Mouse (Mus musculus) left cerebral cortex, adult 9 months (tissue): ENCODE data around the gene Ceacam20.
A peak's percentile ranks its signal among the peaks of the same experiment; 100 is the strongest.
"Not testable (repeated sequence)": the region's sequence is repeated elsewhere in the genome, so short reads cannot be mapped to it uniquely, and the experiment has no call there.

Source experiments
- DNase-seq, 2 experiments: peaks; one replicate each; pipeline ENCODE4 v3.0.0; 2022; ENCODE audit warnings: low spot score in 2 of 2

Ceacam20 gene

DNA sequence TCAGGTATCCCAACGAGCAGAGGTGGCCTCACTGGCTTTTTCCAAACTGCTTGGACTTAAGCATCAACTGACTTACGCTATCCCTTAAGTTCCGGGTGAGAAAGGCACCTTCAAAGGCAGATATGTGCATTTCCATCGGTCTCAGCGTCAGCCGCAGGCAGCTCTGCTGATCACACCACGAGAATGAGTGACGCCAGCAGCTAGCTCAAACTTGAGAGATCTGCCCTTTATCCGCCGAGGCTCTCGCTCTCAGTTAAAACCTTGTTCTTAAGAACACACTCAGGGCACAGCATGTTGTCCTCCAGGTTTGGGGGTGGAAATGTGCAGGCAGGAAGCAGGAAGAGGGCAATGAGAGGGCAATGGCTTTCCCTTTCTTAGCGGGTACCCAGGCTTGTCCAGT lies 16.3 kb upstream of the Ceacam20 start:
- DNase-seq, result no peak

DNA sequence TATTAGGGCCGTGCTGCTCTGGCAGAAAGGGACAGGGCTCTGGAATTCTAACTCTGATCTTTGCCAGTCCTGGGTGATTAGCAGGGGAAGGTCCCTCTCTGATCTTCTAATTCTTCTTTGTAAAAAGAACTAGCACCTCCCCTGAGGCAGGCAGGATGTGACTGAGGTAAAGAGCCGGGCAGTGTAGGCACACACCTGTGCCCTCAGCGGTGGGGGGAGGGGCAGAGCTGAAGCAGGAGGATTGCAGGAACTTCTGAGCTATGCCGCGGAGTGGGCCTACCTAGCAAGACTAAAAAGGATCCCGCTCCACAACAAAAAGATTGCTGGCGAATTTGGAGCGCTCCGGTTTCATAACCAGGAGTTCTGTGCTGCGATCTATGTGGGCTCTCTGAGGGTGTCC lies 15.2 kb upstream of the Ceacam20 start:
- DNase-seq, result no peak

DNA sequence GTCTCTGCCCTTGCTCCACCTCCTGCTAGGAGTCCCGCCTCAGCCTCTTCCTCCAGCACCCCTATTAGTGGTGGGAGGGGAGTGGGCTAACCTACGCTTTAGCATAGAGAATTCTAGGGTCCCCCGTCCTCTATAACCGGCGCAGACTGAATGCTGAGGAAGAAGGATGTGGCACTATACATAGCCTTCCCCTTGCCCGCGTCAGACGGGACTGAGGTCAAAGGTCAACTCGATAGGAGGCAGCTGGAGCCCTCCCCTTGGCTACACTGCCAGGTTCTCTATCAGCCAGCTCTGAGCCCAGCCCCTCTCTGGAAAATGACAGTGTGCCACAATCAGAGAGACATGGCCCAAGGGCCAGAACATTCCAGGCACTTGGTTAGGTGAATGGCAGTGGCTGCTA lies 14.6 kb upstream of the Ceacam20 start, which contains the start of gene Igsf23:
Gene Igsf23, minus strand, starts transcription at position 168 of the 400 bp plus-strand sequence.
- DNase-seq, result no peak

DNA sequence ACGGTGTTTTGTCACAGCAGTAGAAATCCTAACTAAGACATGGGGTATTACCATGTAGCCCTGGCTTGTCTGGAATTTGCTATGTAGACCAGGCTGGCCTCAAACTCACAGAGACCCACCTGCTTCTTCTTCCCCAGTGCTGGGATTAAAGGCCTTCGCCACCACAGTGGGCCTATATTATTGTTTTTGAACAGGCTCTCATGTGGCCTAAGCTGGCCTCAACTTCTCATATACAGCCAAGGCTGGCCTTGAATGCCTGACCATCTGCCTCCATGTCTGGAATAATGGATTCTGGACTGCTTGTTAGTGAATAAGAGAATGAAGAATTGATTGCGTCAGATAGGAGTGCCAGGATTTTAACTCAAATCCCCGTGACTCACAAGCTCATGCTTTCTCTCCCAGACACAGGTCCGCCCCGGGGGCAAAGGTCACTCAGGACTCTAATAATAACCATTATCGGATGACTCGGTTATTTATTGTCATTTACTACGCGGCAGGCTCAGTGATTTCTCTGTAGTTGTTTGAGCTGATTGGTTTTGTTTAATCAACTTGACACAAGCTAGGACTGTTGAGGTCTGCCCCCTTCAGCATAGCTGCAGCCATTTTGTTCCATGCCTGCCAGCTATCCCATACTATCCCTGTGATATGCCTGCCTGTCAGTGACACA lies 12.8 kb upstream of the Ceacam20 start:
- no peak for DNase-seq

DNA sequence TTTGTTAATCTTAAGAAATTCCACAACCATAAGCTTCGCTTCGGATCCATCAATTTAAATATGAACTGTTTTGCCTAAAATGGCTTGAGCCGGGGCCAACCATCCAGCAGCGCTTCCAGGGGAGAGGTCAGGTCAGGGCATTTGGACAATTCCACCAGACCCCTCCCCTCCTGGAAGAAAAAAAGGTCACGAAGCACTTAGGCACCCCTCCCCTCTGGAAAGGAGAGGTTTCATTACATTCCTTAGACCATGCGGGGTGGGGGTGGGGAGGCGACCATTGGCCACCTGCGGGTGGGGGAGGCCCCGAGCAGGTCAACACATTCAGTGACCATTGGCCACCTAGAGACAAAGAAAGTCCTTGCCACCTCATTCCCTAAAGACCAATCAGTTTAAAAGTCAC lies 12.2 kb upstream of the Ceacam20 start:
- no peak for DNase-seq

DNA sequence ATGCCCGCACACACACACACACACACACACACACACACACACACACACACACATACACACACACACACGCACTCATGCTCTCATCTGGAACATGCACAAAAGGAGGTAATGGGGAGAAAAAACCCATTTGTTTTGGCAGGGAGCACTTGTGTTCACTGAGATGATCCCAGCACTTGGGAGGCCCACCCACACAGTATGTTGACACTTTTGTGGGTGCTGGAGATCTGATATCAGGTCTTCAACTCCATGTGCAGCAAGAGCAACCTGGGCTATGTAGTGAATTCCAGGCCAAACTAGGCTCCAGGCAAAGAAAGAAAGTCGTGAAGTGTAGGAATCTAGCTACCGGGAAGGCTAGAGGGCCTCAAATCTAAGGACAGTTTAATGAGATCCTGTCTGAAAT lies 9.4 kb upstream of the Ceacam20 start:
- DNase-seq, result no peak

DNA sequence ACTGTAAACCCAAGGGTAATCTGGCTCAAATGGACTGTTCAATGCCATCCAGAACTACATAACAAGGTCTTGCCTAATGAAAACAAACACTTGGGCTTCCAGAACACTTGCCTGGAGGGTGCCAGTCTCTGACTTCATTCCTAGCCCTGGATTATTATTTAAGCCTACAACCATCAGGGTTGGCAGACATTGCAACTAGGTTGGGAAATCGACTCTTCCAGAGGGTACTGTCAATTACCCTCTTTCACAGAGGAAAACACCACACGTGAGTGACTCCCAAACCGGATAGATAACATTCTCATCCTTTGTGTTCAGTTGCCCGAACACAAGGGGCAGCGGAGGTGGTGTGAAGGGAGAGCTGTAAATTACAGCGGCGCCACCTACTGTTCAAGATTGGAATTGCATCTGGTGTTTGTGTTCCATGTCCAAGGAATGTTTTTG lies 8.9 kb upstream of the Ceacam20 start:
- peak in 1 of 2 experiments; percentile 94 for DNase-seq

DNA sequence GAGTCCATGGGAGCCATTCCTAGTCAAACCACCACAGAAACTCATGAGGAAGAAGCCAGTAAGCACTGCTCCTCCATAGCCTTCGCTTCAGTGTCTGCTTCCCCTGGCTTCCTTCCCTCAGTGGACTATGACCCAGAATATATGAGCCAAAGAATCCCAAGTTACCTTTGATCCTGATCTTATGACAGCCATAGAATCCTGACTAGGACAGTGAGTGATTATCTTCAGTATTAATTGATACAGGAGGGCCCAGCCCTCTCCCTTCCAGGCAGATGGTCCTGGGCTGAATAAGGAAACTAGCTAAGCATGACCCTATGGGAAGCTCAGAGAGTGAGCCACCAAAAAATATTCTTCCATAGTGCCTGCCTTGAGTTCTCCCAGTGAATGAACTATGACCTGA lies 2.8 kb upstream of the Ceacam20 start:
- DNase-seq, result no peak

DNA sequence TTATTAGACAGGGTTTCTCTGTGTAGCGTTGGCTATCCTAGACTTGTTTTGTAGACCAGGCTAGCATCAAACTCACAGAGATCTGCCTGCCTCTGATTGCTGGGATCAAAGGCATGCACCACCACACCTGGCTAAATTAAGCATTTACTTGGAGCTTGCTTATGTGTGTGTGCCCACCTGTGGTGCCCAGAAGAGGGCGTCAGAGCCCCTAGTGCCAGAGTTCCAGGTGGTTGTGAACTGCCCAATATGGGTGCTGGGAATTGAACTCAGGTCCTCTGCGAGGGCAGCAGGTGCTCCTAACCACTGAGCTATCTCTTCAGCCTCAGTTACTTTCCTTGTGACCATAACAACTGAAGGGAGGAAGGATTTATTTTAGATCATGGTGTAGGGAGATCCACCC lies 3.9 kb downstream of the Ceacam20 start:
- DNase-seq, result no peak

DNA sequence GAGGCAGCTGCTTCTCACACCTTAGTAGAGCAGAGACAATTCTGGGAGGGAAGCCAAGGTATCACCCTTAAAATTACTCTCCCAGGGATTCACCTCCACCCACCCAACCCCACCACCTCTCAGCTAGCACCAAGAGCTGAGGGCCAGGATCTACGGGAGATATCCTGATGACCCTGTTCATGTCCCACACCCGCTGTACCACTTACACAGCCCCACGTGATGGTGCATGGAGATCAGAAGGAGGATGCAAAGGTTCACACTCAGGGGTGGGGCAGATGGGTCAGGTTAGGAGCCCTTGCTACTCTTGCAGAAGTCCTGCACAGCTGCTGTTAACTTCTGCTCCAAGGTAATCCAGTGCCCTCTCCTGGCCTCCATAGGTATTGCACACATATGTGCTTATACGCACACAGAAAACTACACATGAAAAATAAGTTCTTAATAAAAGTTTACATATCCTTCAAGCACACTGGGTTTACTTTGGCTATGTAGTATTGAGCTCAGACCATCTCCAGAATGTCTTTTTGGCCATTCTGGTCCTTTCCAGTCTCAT lies 4.4 kb downstream of the Ceacam20 start:
- DNase-seq, result no peak

DNA sequence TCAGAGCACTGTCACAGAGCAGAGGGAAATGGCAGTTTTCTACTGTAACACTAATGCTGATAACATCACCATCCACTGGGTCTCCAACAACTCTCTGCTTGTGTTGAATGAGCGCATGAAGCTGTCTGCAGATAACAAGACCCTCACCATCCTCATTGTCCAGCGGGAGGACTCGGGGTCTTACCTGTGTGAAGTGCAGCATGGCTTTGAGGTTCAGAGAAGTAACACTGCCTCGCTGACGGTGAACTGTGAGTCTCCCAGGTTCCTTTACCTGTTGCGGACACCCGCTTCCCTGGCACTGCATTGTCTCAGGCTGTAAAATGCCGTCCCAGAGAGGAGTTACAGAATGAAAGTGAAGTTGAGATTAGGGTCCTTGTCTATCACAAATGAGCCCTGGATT lies 5.0 kb downstream of the Ceacam20 start:
- no peak for DNase-seq

DNA sequence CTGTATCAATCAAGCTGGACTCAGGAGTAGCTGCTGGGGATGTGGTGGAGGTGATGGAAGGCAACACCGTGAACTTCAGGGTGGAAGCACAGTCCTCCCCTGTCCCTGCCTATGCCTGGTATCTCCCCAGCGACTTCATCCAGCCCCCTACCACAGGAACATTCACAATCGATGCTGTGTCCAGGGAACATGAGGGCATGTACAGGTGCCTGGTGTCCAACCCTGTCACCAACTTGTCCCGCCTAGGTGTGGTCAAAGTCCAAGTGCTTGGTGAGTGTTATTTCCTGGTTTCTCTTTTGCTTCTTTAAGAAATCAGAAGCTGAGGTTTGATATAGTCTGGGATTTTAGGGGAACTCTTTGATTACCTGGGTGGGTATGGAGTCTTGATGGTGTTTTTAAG lies 6.3 kb downstream of the Ceacam20 start:
- DNase-seq, result no peak

DNA sequence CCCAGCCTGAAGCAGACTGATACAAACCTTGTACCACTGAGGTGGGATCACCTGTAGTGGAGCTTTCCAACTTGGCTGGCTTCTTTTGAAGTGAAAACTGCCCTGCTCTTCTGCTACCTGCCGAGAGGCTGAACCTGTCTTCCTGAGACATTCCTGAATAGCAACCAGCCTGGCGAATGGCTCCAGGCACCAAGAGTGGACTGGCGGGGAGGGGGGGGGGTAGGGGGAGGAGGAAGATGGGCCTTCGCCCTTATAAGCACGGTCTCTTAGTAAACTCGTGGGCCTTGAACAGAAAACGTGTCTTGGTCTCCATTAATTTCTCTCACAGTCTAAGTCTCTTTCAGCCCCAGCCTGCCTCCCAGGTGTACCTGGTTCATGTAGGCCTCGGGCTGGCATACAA lies 26.0 kb downstream of the Ceacam20 start, which contains the start of gene Nlrp9b:
Gene Nlrp9b, plus strand, starts transcription at position 301 of the 400 bp plus-strand sequence.
- not testable (repeated sequence) for DNase-seq

DNA sequence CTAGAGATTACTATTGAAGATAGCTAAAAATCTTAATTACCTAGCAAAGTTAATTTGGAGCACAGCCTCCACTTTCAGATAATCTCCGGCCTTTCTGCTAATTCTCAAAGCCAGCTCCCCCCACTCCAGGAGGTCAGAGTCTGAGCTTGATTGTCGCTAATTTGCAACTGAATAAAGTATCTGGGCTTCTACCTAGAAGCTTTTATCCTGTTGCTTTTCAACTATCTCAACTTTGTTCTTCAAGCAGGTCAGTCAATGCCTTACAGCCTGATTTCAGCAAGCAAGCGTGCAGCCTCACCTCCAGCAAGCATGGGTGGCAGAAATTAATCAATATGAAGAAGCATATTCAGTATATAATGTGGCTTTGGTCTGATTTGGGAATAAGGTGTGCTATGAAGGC lies 31.5 kb downstream of the Ceacam20 start:
- not testable (repeated sequence) for DNase-seq

DNA sequence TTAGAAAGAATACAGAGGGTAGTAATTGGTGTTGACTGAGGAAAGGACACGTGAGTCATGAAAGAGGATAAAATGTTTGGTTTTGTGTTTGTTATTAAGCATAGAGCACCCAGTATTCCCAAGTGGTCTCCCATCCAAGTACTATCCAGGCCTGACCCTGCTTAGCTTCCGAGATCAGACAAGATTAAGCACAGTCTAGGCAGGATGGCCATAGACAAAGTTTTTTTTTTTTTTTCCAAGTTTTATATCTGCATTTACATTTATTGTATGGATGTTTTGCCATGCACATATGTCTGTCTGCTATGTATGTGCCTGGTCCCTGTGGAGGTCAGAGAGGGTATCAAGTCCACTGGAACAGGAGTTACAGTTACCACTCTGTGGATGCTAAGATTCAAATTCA lies 44.8 kb downstream of the Ceacam20 start:
- DNase-seq, result no peak
